Mouse (Mus musculus): ENCODE data around the gene Vstm5.

DNA sequence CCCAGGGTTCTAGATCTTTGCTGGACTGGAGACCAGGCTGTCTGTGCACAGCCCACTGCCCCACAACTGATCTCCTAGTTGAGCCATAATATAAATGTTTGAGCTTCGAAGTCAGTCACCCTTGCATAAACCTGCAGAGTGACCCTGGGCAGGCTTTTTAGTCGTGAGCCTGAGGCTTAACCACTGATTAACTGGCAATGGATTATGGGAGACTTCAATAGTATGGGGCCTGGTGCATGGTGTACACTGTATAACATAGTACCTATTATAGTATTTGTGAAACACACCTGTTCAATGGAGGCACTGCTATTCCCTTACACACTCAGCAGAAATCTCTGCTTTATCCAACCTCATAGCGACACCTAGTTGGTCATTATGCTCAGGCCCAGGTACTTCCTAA lies 17.4 kb downstream of the Vstm5 start:
- no peak for TF ChIP-seq CTCF (IDR thresholded peaks at IDR 0.05; ENCODE audit: low read depth)
- TF ChIP-seq EP300 (IDR thresholded peaks at IDR 0.05; ENCODE audit: low read depth): no peak
